Mouse (Mus musculus) midbrain, embryonic 14.5 days (tissue): ENCODE measurements around the gene Primpol. TPM values are rescaled to one million over a fixed set of nuclear protein-coding genes. Genes with fewer than 3 reads are reported as not detected.
"Not testable (repeated sequence)": the region's sequence is repeated elsewhere in the genome, so short reads cannot be mapped to it uniquely, and the experiment has no call there.

ENCODE experiments used
- ATAC-seq: fragments of 200-750 bp; cut with Nextera tagmentation; 2 replicates; pipeline ENCODE4 v1.8.0; 2017; ENCODE audit warnings: moderate number of reproducible peaks, moderate library complexity; ENCODE audit not compliant: low FRiP score, low TSS enrichment
- DNase-seq: peaks from one replicate; pipeline ENCODE4 v3.0.0-alpha.2; 2015
- H3K27ac ChIP-seq: fragments of 300-500 bp; sonication (generic); replicated peaks from 2 replicates; pipeline ENCODE4 v1.5.1; 2014; ENCODE audit warnings: mild to moderate bottlenecking, low read depth, low read length, moderate library complexity
- H3K27me3 ChIP-seq: fragments of 300-500 bp; sonication (generic); 2 replicates; pipeline ENCODE4 v1.6.1; 2014; ENCODE audit warnings: low read length, control low read depth, mixed read lengths; ENCODE audit not compliant: control insufficient read depth, insufficient read depth
- H3K36me3 ChIP-seq: fragments of 300-500 bp; sonication (generic); 2 replicates; pipeline ENCODE4 v1.6.1; 2014; ENCODE audit warnings: low read length, control low read depth; ENCODE audit not compliant: control insufficient read depth, insufficient read depth
- H3K4me1 ChIP-seq: fragments of 300-500 bp; sonication (generic); 2 replicates; pipeline ENCODE4 v1.6.1; 2014; ENCODE audit warnings: mild to moderate bottlenecking, antibody characterized with exemption, low read length, control low read depth; ENCODE audit not compliant: control insufficient read depth, insufficient read depth
- H3K4me2 ChIP-seq: fragments of 300-500 bp; sonication (generic); 2 replicates; pipeline ENCODE4 v1.6.1; 2014; ENCODE audit warnings: mild to moderate bottlenecking, low read length, moderate library complexity
- H3K4me3 ChIP-seq: fragments of 300-500 bp; sonication (generic); replicated peaks from 2 replicates; pipeline ENCODE4 v1.5.1; 2014; ENCODE audit warnings: low read depth, low read length
- H3K9ac ChIP-seq: fragments of 300-500 bp; sonication (generic); replicated peaks from 2 replicates; pipeline ENCODE4 v1.6.1; 2014; ENCODE audit warnings: mild to moderate bottlenecking, low read length, moderate library complexity
- H3K9me3 ChIP-seq: fragments of 300-500 bp; sonication (generic); 2 replicates; pipeline ENCODE4 v1.6.1; 2016; ENCODE audit warnings: low read length, control low read depth, mixed read lengths; ENCODE audit not compliant: control insufficient read depth
- WGBS: fragments of 180-500 bp; shearing (Covaris S2); extraction: QIAGEN DNeasy Blood & Tissue Kit; methylation state at CpG from one replicate; pipeline ENCODE4 v1.1.7; 2014; 5-methylcytosine and 5-hydroxymethylcytosine counted together
- polyA plus RNA-seq: library from polyadenylated mRNA; unstranded; fragments of >200 nt; fragmentation: Nextera tagmentation; extraction: Ambion mirVana; gene quantifications from 2 replicates; pipeline ENCODE4 v1.2.1, GENCODE M21; 2014

Primpol gene
- polyA plus RNA-seq, 1 experiment from 2014 or later: 11.8 TPM

- no peaks in the 10 kb centered on the region for H3K4me1 ChIP-seq
- H3K4me2 ChIP-seq: no peak overlapping the region
- H3K36me3 ChIP-seq: no peaks in the 10 kb centered on the region
- no peak overlapping the region for H3K27ac ChIP-seq
- 84% methylated on average over 2 of the region's 2 CpGs for WGBS
- no peaks in the 10 kb centered on the region for H3K9me3 ChIP-seq
- H3K9ac ChIP-seq: no peak overlapping the region
- H3K27me3 ChIP-seq: no peaks in the 10 kb centered on the region
- no peak overlapping the region for H3K4me3 ChIP-seq
- ATAC-seq: no peak
- no peak for DNase-seq
These were observed 19.6 kb downstream of the Primpol start for GRCm38 (mm10) chr8:46597411-46597810.

GRCm38 (mm10) chr8:46596530-46596929 is 20.5 kb downstream of the Primpol start:
- H3K36me3 ChIP-seq: no peaks in the 10 kb centered on the region
- no peak overlapping the region for H3K9ac ChIP-seq
- no peaks in the 10 kb centered on the region for H3K9me3 ChIP-seq
- DNase-seq (no peak), ATAC-seq (no peak)
- no peak overlapping the region for H3K4me2 ChIP-seq
- 93% methylated on average over 2 of the region's 2 CpGs for WGBS
- no peaks in the 10 kb centered on the region for H3K4me1 ChIP-seq
- no peaks in the 10 kb centered on the region for H3K27me3 ChIP-seq
- H3K27ac ChIP-seq: no peak overlapping the region
- H3K4me3 ChIP-seq: no peak overlapping the region

- H3K27me3 ChIP-seq: no peaks in the 10 kb centered on the region
- no peaks in the 10 kb centered on the region for H3K9me3 ChIP-seq
These were observed 21.4 kb downstream of the Primpol start for GRCm38 (mm10) chr8:46595593-46595992.

GRCm38 (mm10) chr8:46593772-46594171 is 23.2 kb downstream of the Primpol start:
- Histone ChIP-seq H3K4me2 (no peak overlapping the region), H3K9me3 (no peaks in the 10 kb centered on the region), H3K36me3 (no peaks in the 10 kb centered on the region), H3K27ac (no peak overlapping the region), H3K27me3 (no peaks in the 10 kb centered on the region), H3K4me1 (no peaks in the 10 kb centered on the region), H3K4me3 (no peak overlapping the region), H3K9ac (no peak overlapping the region)
- ATAC-seq: no peak
- no peak for DNase-seq
- 82% methylated on average over 2 of the region's 2 CpGs for WGBS

More at GRCm38 (mm10) chr8:46595593-46595992, 21.4 kb downstream of the Primpol start:
- Histone ChIP-seq H3K27ac (no peak overlapping the region), H3K9ac (no peak overlapping the region), H3K4me3 (no peak overlapping the region), H3K4me1 (no peaks in the 10 kb centered on the region), H3K36me3 (no peaks in the 10 kb centered on the region), H3K4me2 (no peak overlapping the region)
- no peak for DNase-seq
- no peak for ATAC-seq
- WGBS: 97% methylated on average over 2 of the region's 2 CpGs

- Histone ChIP-seq H3K9me3 (no peaks in the 10 kb centered on the region), H3K27me3 (no peaks in the 10 kb centered on the region), H3K4me2 (no peak overlapping the region), H3K4me1 (no peaks in the 10 kb centered on the region), H3K9ac (no peak overlapping the region), H3K4me3 (no peak overlapping the region), H3K36me3 (no peaks in the 10 kb centered on the region), H3K27ac (no peak overlapping the region)
- WGBS: 90% methylated on average over 8 of the region's 8 CpGs
- ATAC-seq (no peak), DNase-seq (no peak)
These were observed 23.9 kb downstream of the Primpol start for GRCm38 (mm10) chr8:46593067-46593466.

- 95% methylated on average over 2 of the region's 2 CpGs for WGBS
- H3K9me3 ChIP-seq: no peaks in the 10 kb centered on the region
- no peak overlapping the region for H3K4me3 ChIP-seq
- H3K4me1 ChIP-seq: no peaks in the 10 kb centered on the region
- H3K4me2 ChIP-seq: no peak overlapping the region
- ATAC-seq (no peak), DNase-seq (no peak)
- no peaks in the 10 kb centered on the region for H3K36me3 ChIP-seq
- no peak overlapping the region for H3K27ac ChIP-seq
- no peaks in the 10 kb centered on the region for H3K27me3 ChIP-seq
- no peak overlapping the region for H3K9ac ChIP-seq
These were observed 28.3 kb downstream of the Primpol start for GRCm38 (mm10) chr8:46588663-46589062.

- H3K4me2 ChIP-seq: no peak overlapping the region
- no peak for DNase-seq
- H3K27ac ChIP-seq: no peak overlapping the region
- H3K36me3 ChIP-seq: no peaks in the 10 kb centered on the region
- no peak for ATAC-seq
- H3K9me3 ChIP-seq: no peaks in the 10 kb centered on the region
- no peaks in the 10 kb centered on the region for H3K27me3 ChIP-seq
- 94% methylated on average over 5 of the region's 5 CpGs for WGBS
- H3K4me1 ChIP-seq: no peaks in the 10 kb centered on the region
- no peak overlapping the region for H3K9ac ChIP-seq
- no peak overlapping the region for H3K4me3 ChIP-seq
These were observed 29.1 kb downstream of the Primpol start for GRCm38 (mm10) chr8:46587911-46588310.

- Histone ChIP-seq H3K9me3 (no peaks in the 10 kb centered on the region), H3K4me2 (no peak overlapping the region), H3K9ac (no peak overlapping the region), H3K4me3 (no peak overlapping the region), H3K27ac (no peak overlapping the region), H3K27me3 (no peaks in the 10 kb centered on the region), H3K4me1 (no peaks in the 10 kb centered on the region), H3K36me3 (no peaks in the 10 kb centered on the region)
- 89% methylated on average over 3 of the region's 3 CpGs for WGBS
- DNase-seq (no peak), ATAC-seq (no peak)
These were observed 31.4 kb downstream of the Primpol start for GRCm38 (mm10) chr8:46585576-46585975.

GRCm38 (mm10) chr8:46584328-46584727 is 32.7 kb downstream of the Primpol start:
- not testable (repeated sequence) for H3K4me2 ChIP-seq, H3K27ac ChIP-seq, ATAC-seq, H3K9me3 ChIP-seq, H3K4me3 ChIP-seq, H3K9ac ChIP-seq, H3K36me3 ChIP-seq, DNase-seq, H3K4me1 ChIP-seq, H3K27me3 ChIP-seq
- 41% methylated on average over 4 of the region's 4 CpGs for WGBS
